Comparison of ENCODE assay signal across 8 mouse cellular contexts in genomic region chr5:23284884-23285283, GRCm38 (mm10).
DNase-seq lines count a peak whose midpoint lies in the region; ATAC-seq and TF ChIP-seq lines count a peak whose summit lies in the region.
"Had no signal": no experiment of that assay in that cellular context is flagged by ENCODE, and none has a peak within 500 bp of the region (broad histone marks: within the 10 kb centered on the region; RNA-seq: fewer than 3 reads in every experiment).

No protein-coding gene starts in this region.

- TF ChIP-seq EP300 in MEL (IDR thresholded peaks at IDR 0.05; ENCODE audit: low read depth in 1 of 2, low read length in 2 of 2): no peak

- no peak for ATAC-seq in midbrain, postnatal 0 days (ENCODE audit: low FRiP score)
- no peak for ATAC-seq in kidney, embryonic 14.5 days (ENCODE audit: low FRiP score, low TSS enrichment)

- H3K4me1 ChIP-seq in MEL (ENCODE audit: control insufficient read depth in 1 of 2, insufficient read depth in 2 of 2, low read length in 2 of 2): no peaks in the 10 kb centered on the region
- H3K4me1 ChIP-seq in midbrain, postnatal 0 days (ENCODE audit: insufficient read depth, low read length): no peaks in the 10 kb centered on the region
- H3K4me1 ChIP-seq in kidney, embryonic 14.5 days (ENCODE audit: control insufficient read depth, insufficient read depth, low read length): no peaks in the 10 kb centered on the region
- H3K4me1 ChIP-seq: embryonic facial prominence, embryonic 15.5 days had no signal

- peaks cover 0 to 2% of the 10 kb centered on the region in 2 experiments; a peak in 1 of 4 replicates for H3K27me3 ChIP-seq in MEL (ENCODE audit: control insufficient read depth in 1 of 2, insufficient read depth in 2 of 2, low read length in 2 of 2)
- no peaks in the 10 kb centered on the region for H3K27me3 ChIP-seq in midbrain, postnatal 0 days (ENCODE audit: insufficient read depth, low read length)
- no peaks in the 10 kb centered on the region for H3K27me3 ChIP-seq in kidney, embryonic 14.5 days (ENCODE audit: control insufficient read depth, insufficient read depth, low read length)

- no peaks in the 10 kb centered on the region for H3K36me3 ChIP-seq in MEL (ENCODE audit: control insufficient read depth in 1 of 2, insufficient read depth in 2 of 2, low read length in 2 of 2)
- no peaks in the 10 kb centered on the region for H3K36me3 ChIP-seq in midbrain, postnatal 0 days (ENCODE audit: insufficient read depth, low read length)
- H3K36me3 ChIP-seq in kidney, embryonic 14.5 days (ENCODE audit: control insufficient read depth, insufficient read depth, low read length): no peaks in the 10 kb centered on the region
- H3K36me3 ChIP-seq: embryonic facial prominence, embryonic 15.5 days had no signal

- H3K9me3 ChIP-seq in MEL (replicated peaks; ENCODE audit: insufficient read depth, low read length): no peaks in the 10 kb centered on the region
- no peaks in the 10 kb centered on the region for H3K9me3 ChIP-seq in midbrain, postnatal 0 days (ENCODE audit: low read length)
- no peaks in the 10 kb centered on the region for H3K9me3 ChIP-seq in kidney, embryonic 14.5 days (ENCODE audit: control insufficient read depth, low read length)
- H3K9me3 ChIP-seq: embryonic facial prominence, embryonic 15.5 days had no signal

- no peaks in the 10 kb centered on the region for H3K79me2 ChIP-seq in MEL (ENCODE audit: control insufficient read depth, insufficient read depth, low read length, poor library complexity)

- H3K9ac ChIP-seq in MEL (ENCODE audit: control insufficient read depth, low read depth, low read length, poor library complexity, severe bottlenecking): no peak overlapping the region
- H3K9ac ChIP-seq in midbrain, postnatal 0 days (replicated peaks; ENCODE audit: low read length, poor library complexity, severe bottlenecking): no peak overlapping the region
- H3K9ac ChIP-seq in kidney, embryonic 14.5 days (ENCODE audit: low read depth, low read length): no peak overlapping the region
- H3K9ac ChIP-seq: embryonic facial prominence, embryonic 15.5 days had no signal

- 23% methylated on average over 3 of the region's 3 CpGs for WGBS in midbrain, postnatal 0 days
- WGBS in kidney, embryonic 14.5 days: 28% methylated on average over 3 of the region's 3 CpGs

- DNase-seq in left cerebral cortex, adult 11 months (ENCODE audit: low spot score): peak; percentile 8
- DNase-seq in left cerebral cortex, adult 9 months (ENCODE audit: low spot score in 2 of 2): no peak
- peak; percentile 72 for DNase-seq in MEL (ENCODE audit: low read depth, low spot score)
- peak; percentile 15 for DNase-seq in c-Kit-positive CD71-positive TER-119-positive erythroid progenitor cells, embryonic 14.5 days (ENCODE audit: low spot score)
- peak; percentile 85 for DNase-seq in midbrain, postnatal 0 days (ENCODE audit: low spot score)
- DNase-seq in gastrocnemius, postnatal 4 days (ENCODE audit: low spot score in 2 of 2): no peak

- no peak overlapping the region for H3K4me2 ChIP-seq in midbrain, postnatal 0 days (ENCODE audit: low read depth, low read length, poor library complexity, severe bottlenecking)
- H3K4me2 ChIP-seq in kidney, embryonic 14.5 days (replicated peaks; ENCODE audit: low read depth, low read length): no peak overlapping the region
- H3K4me2 ChIP-seq: embryonic facial prominence, embryonic 15.5 days had no signal

- H3K4me3 ChIP-seq in MEL (ENCODE audit: control insufficient read depth in 1 of 2, insufficient read depth in 1 of 2, low read depth in 2 of 2, low read length in 2 of 2): no peak overlapping the region
- no peak overlapping the region for H3K4me3 ChIP-seq in midbrain, postnatal 0 days (ENCODE audit: low read depth, low read length)
- no peak overlapping the region for H3K4me3 ChIP-seq in kidney, embryonic 14.5 days (ENCODE audit: low read length)
- H3K4me3 ChIP-seq: embryonic facial prominence, embryonic 15.5 days had no signal

- H3K27ac ChIP-seq in MEL (ENCODE audit: control insufficient read depth, low read depth, low read length): no peak overlapping the region
- no peak overlapping the region for H3K27ac ChIP-seq in midbrain, postnatal 0 days (ENCODE audit: low read depth, low read length)
- no peak overlapping the region for H3K27ac ChIP-seq in kidney, embryonic 14.5 days (ENCODE audit: low read depth, low read length)
- H3K27ac ChIP-seq: embryonic facial prominence, embryonic 15.5 days had no signal

- peak; percentile 19 to 77 (median 52); a peak in 5 of 6 replicates for TF ChIP-seq CTCF in MEL (IDR thresholded peaks at IDR 0.05 in 2 of 3, conservative IDR thresholded peaks at IDR 0.05 in 1 of 3; ENCODE audit: control insufficient read depth in 1 of 3, insufficient read depth in 1 of 3, low read depth in 2 of 3, low read length in 3 of 3, poor library complexity in 1 of 3, severe bottlenecking in 1 of 3)
- peak; percentile 82 for TF ChIP-seq CTCF in midbrain, postnatal 0 days (IDR thresholded peaks at IDR 0.05)

- TF ChIP-seq RAD21 in MEL (IDR thresholded peaks at IDR 0.05; ENCODE audit: low read depth, low read length): peak; percentile 79

- no peak for TF ChIP-seq POLR2A in MEL (IDR thresholded peaks at IDR 0.05; ENCODE audit: control insufficient read depth in 1 of 2, insufficient read depth in 1 of 2, low read depth in 1 of 2, low read length in 2 of 2, poor library complexity in 1 of 2)

TF ChIP-seq in MEL, 35 proteins besides CTCF, POLR2A, EP300 and RAD21:
- no peak for TF ChIP-seq HCFC1 (IDR thresholded peaks at IDR 0.05; ENCODE audit: low read depth, low read length)
- no peak for TF ChIP-seq USF2 (IDR thresholded peaks at IDR 0.05; ENCODE audit: borderline replicate concordance in 1 of 2, insufficient read depth in 1 of 2, low read depth in 1 of 2, low read length in 2 of 2)
- TF ChIP-seq E2F4 (IDR thresholded peaks at IDR 0.05; ENCODE audit: borderline replicate concordance, low read depth, low read length): no peak
- TF ChIP-seq MYC (IDR thresholded peaks at IDR 0.05; ENCODE audit: low read depth, low read length): 0 out of 2 replicates have a peak, but pooled peaks have one; percentile 23
- TF ChIP-seq ZKSCAN1 (IDR thresholded peaks at IDR 0.05; ENCODE audit: low read depth, low read length): no peak
- peak; percentile 50; the same call in 1 of the 2 replicates for TF ChIP-seq ZC3H11A (IDR thresholded peaks at IDR 0.05; ENCODE audit: low read depth, low read length)
- TF ChIP-seq SMC3 (IDR thresholded peaks at IDR 0.05; ENCODE audit: low read depth, low read length): peak; percentile 66

Comparison
In these comparisons a context has a peak if more than half of its experiments do, and no peak if none do; other contexts are left out.
1. DNase-seq: peak in left cerebral cortex, adult 11 months (single experiment), MEL (single experiment), c-Kit-positive CD71-positive TER-119-positive erythroid progenitor cells, embryonic 14.5 days (single experiment) and midbrain, postnatal 0 days (single experiment); none in left cerebral cortex, adult 9 months (0 of 2) and gastrocnemius, postnatal 4 days (0 of 2).